Mouse (Mus musculus) left cerebral cortex, postnatal 25 days (tissue): ENCODE results near the gene Immp2l. TPM values are rescaled to one million over a fixed set of nuclear protein-coding genes. Genes with fewer than 3 reads are reported as not detected.

ENCODE experiments used
- DNase-seq, 2 experiments: peaks; one replicate each; pipeline ENCODE4 v3.0.0; 2022; ENCODE audit warnings: low spot score in 2 of 2, mixed read lengths in 1 of 2
- intact Hi-C: fragments of 180-260 bp; cut with DNase I; formaldehyde crosslinking; loops from one replicate; pipeline ENCODE4 v1.15.1; 2025
- total RNA-seq, 2 experiments: library from RNA; stranded (reverse); gene quantifications; 2 replicates each; pipeline ENCODE4 v1.2.3; 2021

Gene Immp2l
- total RNA-seq, 2 experiments from 2014 or later: 7.7 to 8.9 TPM

- no peak for DNase-seq
- intact Hi-C loops: no loop called here
Measured at GRCm38 (mm10) chr12:41868317-41868716, 844.4 kb downstream of the Immp2l start.

- no peak for DNase-seq
- intact Hi-C loops: no loop called here
Measured at GRCm38 (mm10) chr12:41874015-41874414, 850.1 kb downstream of the Immp2l start.

- intact Hi-C loops: no loop called here
- DNase-seq: peak; percentile 43 to 87
Measured at GRCm38 (mm10) chr12:41877292-41877959, 853.5 kb downstream of the Immp2l start.

- intact Hi-C loops: no loop called here
- no peak for DNase-seq
Measured at GRCm38 (mm10) chr12:41878493-41878892, 854.6 kb downstream of the Immp2l start.

GRCm38 (mm10) chr12:41878972-41879371, 855.1 kb downstream of the Immp2l start:
- intact Hi-C loops: no loop called here
- no peak for DNase-seq

- intact Hi-C loops: no loop called here
- no peak for DNase-seq
Measured at GRCm38 (mm10) chr12:41879412-41879811, 855.5 kb downstream of the Immp2l start.

GRCm38 (mm10) chr12:41880833-41881232, 856.9 kb downstream of the Immp2l start:
- no peak for DNase-seq
- intact Hi-C loops: no loop called here

GRCm38 (mm10) chr12:41908011-41908410, 884.1 kb downstream of the Immp2l start:
- intact Hi-C loops: no loop called here
- DNase-seq: peak in 1 of 2 experiments; percentile 6

GRCm38 (mm10) chr12:41911626-41912025, 887.7 kb downstream of the Immp2l start:
- no peak for DNase-seq
- intact Hi-C loops: loop anchor here (1.0 kb wide), 1 partner anchor 13 kb away; no protein-coding TSS in a partner anchor

GRCm38 (mm10) chr12:41937751-41938150, 913.9 kb downstream of the Immp2l start:
- DNase-seq: no peak
- intact Hi-C loops: no loop called here

- DNase-seq: no peak
- intact Hi-C loops: no loop called here
Measured at GRCm38 (mm10) chr12:41941853-41942252, 918.0 kb downstream of the Immp2l start.

GRCm38 (mm10) chr12:41944079-41944672, 920.3 kb downstream of the Immp2l start:
- intact Hi-C loops: no loop called here
- no peak for DNase-seq

- intact Hi-C loops: no loop called here
- DNase-seq: no peak
Measured at GRCm38 (mm10) chr12:41946536-41946935, 922.6 kb downstream of the Immp2l start.

- intact Hi-C loops: no loop called here
- DNase-seq: no peak
Measured at GRCm38 (mm10) chr12:41949409-41949808, 925.5 kb downstream of the Immp2l start.

GRCm38 (mm10) chr12:41949841-41950241, 926.0 kb downstream of the Immp2l start:
- intact Hi-C loops: no loop called here
- peak; percentile 13 to 87 for DNase-seq

- peak in 1 of 2 experiments; percentile 4 for DNase-seq
- intact Hi-C loops: no loop called here
Measured at GRCm38 (mm10) chr12:41950726-41951125, 926.8 kb downstream of the Immp2l start.

- DNase-seq: no peak
- intact Hi-C loops: no loop called here
Measured at GRCm38 (mm10) chr12:41961038-41961437, 937.1 kb downstream of the Immp2l start.

GRCm38 (mm10) chr12:41991408-41991807, 967.5 kb downstream of the Immp2l start:
- DNase-seq: no peak
- intact Hi-C loops: no loop called here
